Mouse (Mus musculus): ENCODE measurements around the gene Tef.

Gene Tef

DNA sequence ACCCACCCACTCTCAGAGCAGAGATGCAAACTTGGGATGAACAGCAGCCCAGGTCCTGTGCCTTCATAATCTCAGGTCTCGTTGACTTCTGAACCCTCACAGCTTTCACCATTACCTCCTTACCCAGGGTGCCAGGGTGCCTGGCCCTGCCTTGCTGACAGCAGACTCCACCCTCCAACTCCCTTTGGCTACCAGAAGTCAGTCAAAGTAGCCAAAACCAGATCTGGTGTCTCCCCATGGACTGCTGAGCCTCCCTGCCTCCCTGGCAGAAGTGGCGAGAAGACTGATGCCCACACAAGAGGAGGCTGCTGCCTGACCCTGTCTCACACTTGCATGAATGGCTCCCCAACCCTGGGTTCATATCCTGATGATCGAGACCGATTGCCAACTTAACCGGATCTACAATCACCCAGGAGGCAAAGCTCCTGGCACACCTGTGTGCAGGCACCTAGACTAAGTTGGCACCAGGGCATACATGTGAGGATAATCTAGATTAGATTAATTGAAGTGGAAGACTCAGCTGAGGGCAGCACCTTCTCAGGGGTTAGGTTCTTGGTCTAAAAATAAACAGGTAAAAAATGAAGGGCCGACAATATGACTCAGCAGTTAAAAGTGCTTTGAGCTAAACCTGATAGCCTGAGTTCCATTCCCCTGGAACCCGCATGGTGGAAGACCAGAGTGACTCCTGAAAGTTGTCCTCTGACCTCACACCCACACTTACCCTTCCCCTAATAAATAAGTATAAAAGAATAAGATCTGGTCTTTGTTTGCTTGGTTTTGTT, 26.4 kb downstream of the Tef start:
- DNase-seq (ENCODE audit: low spot score in 2 of 2) = no peak

DNA sequence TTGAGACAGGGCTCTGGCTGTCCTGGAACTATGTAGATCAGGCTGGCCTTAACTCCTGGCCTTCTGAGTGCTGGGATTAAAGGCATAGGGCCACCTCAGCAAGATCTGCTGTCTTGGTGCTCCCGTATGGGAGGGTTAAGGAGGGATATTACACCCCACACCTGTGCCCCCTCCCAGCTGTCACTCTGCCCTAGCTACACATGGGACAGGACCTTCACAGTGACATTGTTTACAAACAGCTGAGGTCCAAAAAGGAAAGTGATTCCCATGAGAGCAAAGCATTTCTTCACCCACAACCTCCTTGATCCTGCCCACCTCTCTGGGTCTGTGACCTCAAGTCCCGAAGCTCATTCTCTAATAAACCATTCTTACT, 27.0 kb downstream of the Tef start:
- no peak for DNase-seq (ENCODE audit: low spot score in 2 of 2)

DNA sequence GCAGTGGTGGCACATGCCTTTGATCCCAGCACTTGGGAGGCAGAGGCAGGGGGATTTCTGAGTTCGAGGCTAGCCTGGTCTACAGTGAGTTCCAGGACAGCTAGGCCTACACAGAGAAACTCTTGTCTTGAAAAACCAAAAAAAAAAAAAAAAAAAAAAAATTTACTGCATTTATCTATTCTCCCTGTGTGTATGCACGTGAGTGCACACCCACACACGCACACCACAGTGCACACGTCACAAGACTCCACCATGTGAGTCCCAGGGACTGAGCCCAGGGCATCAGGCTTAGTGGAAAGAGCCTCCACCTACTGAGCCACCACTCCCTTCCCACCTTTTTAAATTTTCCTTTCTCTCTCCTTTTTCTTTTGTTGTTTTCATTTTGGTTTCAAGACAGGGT, 28.3 kb downstream of the Tef start:
- DNase-seq (ENCODE audit: low spot score in 2 of 2) = no peak

DNA sequence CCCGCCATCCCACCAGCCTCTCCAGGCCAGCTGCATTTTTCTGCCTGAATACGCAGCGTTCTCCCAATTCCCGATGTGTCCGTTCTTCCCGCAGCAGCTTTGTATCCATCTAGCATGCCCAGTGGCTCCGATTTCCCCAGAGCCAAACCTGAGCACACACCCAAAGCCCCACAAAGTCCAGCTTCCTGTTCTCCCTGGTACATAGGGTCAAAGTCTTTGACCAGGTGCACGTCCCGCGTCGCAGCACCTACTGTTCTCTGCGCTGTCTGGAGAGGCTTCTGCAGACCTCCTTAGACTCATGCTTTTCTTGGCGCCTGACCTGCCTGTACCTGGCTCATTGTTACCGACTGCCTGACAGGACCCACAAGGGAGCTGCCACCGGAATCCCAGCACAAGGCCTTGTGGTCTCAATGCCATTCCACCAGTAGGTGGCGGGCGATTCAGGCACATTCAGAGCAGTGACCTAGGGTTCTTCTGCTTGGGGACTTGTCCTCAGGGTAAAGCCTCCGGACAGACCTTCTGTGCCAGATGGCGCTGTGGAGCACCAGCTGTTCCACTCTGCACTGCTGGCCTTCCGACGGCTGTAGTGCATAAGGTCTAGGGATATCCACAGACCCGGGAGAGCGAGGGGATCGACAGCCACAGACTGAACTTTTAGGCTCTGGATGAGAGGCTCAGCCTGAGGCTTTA, 29.1 kb downstream of the Tef start:
- DNase-seq (ENCODE audit: low spot score in 2 of 2) = peak; percentile 90 to 92

DNA sequence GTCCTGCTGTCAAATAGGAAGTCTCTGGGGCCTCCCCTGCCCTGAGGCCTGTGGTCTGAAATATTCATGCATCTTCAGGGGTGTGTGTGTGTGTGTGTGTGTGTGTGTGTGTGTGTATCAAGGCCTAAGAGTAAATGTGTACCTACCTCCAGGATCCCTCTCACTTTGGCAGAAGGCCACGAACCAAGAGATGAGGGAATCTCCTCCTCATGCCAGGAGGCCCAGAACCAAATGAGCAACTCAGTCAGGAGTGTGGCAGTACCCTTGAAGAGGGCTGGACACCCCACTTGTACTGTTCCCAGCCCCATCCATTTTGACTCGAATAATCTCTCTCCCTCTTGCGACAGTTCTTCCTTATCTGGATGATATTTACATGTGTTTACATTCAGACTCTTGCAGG, 30.0 kb downstream of the Tef start:
- DNase-seq (ENCODE audit: low spot score in 2 of 2) = no peak

DNA sequence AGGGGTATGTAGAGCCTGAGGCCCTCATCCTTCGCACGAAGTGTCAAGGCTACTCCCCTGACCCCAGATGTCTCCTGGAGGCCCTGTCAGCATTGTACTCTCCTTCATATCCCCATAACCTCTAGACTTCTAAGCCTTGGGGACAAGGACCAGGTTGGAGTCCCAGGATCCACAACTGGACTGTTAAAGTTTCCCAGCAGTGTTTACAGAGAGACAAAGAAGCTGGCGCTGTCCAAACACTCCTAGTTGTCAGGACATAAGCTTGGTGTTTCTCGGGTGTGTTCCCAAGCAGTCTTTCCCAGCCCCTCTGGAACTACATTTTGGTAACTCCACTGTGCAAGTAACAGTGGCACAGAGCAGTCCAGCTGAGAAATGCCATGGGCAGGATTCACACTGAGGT, 31.3 kb downstream of the Tef start:
- DNase-seq (ENCODE audit: low spot score in 2 of 2) = no peak

DNA sequence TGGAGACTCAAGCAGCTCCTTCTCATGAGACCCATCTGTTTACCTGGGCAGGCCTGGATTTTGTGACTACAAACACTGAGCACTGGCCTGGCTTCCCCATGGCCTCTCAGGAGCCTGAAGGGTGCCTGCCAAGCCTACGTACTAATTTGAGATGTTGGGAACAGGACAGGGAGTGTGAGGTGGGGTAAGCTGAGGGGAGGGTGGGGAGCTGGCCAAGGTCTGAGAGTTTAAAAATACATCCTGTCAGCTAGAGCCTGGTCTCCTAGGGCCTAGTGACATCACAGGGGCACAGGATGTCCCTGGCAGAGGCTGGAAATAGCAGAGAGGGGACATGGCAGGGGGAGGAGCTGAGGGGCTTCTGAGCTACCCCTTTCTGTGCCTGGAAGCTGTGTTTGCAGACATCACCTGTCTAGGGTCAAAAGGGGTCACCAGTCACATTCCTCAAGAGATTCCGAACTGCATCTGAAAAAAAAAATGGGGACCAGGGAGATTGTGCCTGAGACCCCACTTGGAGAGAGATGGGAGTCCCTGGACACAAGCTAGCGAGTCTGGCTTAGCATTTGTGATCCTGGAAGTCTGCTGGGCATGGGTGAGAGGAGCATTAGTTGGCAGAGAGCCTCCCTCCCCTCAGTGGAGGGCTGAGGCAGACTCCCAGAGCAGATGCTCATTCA, 32.1 kb downstream of the Tef start:
- DNase-seq (ENCODE audit: low spot score in 2 of 2) = no peak

DNA sequence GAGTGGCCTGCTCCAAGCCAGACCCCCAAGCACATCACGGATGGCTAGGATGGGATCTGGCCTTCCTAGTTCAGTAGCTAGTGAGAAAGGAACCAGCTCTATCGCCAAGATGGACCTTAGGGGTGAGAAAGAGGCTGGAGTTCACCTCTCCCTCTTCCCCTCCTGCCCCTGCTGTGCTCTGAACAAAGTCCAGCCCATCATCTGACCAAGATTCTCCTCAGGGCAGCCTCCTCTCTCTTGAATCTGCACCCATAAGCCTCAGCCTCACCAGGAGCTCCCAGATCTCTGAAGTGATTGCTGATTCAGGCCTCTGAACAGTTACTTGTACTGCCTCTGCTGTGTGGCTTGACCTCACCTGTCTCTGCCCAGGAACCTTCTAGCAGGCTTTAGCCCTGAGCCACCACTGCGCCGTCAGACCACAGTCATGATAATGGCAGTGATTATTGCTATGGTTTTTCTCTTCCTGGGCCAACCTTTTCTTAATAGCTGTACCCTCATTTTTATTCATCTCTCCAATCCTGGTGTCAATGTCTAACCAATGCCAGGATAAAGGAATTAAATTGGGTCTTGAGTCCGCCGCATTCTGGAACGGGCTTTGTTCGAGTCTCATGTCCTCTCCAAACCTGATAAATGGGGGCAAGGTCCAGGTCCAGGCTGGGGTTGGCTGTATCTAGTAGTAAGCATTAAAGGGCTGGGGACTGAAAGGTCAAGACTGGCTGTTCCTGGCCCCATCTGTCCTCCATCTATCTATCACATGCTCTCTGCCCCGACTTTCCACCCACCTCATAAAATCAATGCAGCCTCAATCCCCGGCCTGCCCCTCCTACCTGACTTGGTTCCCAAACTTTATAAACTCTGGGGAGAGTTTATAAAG, 33.0 kb downstream of the Tef start:
- no peak for DNase-seq (ENCODE audit: low spot score in 2 of 2)

DNA sequence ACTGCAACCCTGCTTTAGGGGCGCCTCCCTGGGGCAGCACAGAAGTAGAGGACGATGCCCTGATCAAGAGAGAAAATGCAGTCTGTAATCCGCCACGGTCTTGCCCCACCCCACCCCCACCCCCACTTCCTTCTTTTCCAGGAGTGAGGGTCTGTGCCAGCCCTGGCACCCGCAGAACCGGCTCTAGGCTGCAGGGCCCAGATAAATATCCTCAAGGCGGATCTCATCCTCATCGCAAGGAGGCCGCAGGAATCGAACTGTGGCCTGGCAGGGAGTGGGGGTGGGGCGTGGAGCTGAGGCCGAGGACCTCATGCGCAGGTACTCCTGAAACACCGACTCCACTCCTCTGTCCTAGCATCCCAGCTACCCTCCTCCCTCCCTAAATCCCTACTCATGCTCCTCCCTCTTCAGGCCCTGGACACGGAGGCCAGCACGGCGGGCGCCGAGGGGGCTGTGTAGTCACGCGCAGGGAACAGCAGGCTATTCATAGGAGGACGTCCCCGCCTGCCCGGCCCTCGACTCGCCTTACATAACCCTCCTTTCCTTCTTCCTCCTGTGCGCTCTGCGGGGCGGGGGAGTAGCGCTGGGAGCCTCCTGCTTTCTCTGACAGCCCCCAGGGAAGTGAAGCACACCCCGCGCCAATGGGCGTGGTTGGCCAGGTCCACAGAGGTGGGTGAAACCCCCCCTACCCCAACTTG, 34.1 kb downstream of the Tef start:
- DNase-seq (ENCODE audit: low spot score in 2 of 2) = peak; percentile 90 to 92

DNA sequence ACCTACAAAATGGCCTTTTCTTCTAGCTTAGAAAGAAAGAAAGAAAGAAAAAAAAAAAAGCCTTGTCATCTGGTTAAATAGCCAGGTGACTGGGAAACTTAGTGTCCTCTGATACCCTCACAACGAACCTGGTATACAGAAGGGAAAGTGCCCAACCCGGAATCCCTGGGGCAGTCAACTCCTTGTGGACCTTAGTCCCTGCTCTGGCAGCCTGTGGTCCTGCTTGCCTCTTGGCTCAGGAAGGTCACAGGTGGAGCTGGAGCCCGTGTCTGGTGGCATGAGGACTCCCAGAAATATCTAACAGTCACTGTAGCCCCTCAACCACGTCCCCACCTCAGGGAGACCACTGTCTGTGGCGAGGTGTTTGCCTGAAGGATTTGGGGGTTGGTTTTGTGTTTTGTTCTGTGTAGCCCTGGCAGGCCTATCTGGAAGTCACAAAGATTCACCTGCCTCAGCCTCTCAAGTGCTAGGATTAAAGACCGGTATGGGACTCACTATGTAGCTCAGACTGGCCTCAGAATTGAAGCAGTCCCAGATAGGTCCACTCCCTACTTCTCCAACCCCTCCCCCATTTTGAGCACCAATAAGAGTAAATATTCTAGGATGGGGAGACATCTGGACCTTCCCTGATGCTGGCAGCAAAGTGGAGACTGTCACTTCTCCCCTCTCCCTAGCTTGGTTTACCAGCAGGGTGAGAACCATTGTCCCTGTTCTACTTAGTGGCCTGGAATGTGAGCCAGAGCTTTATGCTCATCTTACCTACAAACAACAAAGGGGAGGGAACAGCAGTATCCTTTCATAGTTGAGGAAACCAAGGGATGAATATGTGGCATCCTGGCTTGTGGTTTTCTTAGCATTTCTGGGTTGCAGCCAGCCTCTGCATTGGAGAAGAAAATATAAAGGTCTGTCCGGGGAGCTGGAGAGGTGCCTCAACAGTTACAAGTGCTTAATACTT, 35.0 kb downstream of the Tef start:
- no peak for DNase-seq (ENCODE audit: low spot score in 2 of 2)

DNA sequence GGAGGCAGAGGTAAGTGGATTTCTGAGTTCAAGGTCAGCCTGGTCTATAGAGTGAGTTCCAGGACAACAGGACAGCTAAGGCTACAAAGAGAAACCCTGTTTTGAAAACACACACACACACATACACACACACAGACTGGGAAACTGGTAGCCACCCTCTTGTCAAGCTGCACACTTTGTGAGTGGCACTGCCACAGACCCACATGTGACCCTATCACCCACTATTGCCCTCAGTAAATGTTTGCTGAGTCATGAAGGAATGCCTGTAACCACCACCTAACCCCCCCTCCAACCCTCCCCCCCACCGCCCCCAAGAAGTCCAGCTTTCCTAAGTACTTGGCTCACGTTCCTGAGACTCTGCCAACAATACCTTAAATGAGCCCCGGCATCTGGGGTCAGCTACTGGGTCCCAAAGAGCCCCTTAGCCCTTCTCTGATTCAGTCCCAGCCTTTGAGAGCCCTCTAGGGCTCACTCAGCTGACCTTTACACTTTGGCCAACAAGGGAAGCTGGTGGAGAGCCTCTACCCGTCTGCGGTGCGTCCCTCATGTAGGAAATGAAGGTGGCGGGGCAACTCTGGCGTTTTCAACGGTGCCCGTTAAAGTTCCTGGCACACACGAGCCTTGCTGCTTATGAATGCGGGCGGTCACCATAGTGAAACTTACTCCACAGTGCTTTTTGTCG, 36.5 kb downstream of the Tef start:
- no peak for DNase-seq (ENCODE audit: low spot score in 2 of 2)

DNA sequence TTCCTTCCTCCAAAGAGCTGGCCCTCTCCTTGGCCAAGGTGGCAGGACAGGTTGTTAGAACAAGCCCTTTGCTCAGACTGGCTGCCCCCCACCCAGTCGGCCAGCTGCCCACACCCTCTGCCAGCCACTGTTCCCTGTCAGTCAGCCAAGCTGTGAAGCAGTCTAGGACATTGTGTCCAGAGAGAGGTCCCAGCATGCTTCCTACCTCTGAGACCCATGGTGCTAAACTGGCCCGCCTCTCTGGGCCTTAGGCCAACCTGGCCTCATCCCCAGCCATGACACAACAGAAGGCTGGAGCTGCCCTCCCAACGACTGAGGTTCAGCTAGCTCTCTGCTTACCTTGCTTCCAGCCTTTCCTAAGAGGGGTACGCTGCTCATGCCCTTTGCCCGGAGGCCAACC, 37.4 kb downstream of the Tef start:
- peak; percentile 85 to 86 for DNase-seq (ENCODE audit: low spot score in 2 of 2)

DNA sequence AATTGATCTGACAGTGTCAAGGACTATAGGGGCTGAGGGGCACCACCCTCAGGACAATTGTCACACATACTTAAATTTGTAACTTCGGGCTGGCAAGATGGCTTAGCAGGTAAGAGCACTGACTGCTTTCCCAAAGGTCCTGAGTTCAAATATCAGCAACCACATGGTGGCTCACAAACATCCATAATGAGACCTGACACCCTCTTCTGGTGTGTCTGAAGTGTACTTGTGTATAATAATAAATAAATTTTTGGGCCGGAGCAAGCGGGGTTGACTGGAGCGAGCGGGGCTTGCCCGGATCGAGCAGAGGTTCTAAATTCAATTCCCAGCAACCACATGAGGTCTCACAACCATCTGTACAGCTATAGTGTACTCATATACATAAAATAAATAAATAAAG, 38.1 kb downstream of the Tef start:
- no peak for DNase-seq (ENCODE audit: low spot score in 2 of 2)

DNA sequence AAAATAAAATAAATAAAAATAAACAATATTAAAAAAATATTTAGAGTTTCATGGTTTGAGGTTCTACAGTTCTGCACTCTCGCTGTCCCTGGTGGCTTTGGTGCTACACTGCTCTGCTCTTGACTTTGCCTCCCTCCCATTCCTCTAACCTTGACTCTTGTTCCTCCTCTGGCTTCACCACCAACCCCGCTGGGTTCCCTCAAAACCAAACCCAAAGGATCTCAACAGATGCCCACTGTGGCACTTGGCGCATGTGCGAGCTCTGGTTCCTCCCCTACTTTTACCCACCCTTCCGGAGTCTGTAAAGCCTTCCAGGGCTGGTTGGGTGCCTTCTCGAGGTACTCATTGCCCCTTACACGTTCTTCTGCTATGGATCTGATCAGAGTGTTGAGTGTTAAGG, 40.1 kb downstream of the Tef start:
- no peak for DNase-seq (ENCODE audit: low spot score in 2 of 2)

DNA sequence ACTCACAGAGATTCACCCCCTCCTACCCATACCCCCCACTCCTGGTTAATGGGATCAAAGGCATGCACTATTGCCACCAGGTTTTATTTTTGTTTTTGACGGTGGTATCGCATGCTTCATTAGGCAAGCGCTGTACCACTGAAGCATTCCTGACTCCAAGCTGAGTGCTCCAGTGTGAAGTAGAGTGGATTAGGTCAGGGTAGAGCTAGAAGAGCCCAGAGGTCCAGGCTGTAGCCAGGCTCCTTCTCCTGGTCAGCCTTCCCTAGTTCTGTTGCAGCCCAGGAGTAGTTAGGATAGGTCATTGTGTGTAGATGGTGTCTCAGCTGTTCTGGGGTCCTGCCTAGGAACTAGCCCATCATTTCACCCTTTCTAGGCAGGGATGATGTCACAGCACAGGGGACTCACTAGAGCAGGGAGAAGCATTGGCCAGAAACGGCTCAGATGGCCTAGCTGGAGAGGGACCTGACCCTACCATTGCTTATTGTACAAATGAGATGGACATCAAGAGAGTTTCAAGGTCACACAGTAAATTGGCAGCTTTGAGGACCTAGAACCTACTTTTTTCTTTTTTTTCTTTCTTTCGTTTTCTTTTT, 42.9 kb downstream of the Tef start:
- DNase-seq (ENCODE audit: low spot score in 2 of 2) = no peak

DNA sequence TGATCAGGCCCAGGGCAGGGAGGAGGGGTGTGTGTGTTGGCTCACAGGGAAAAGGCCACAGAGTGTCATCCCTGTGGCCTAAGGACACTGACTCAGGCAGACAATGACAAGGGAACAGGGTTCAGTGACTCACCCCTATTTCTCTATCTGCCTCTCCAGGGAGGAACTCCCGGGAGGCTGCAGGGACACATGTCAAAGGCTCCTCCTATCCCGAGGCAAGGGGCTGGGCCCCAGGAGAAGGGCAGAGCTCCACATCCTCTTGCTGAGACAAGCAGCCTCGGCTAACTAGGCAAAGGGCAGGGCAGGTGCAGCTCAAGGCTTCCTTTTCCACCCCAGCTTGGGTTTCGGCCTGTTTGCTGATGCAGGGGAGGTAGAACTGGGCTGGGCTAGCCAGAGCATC, 43.5 kb downstream of the Tef start:
- no peak for DNase-seq (ENCODE audit: low spot score in 2 of 2)

DNA sequence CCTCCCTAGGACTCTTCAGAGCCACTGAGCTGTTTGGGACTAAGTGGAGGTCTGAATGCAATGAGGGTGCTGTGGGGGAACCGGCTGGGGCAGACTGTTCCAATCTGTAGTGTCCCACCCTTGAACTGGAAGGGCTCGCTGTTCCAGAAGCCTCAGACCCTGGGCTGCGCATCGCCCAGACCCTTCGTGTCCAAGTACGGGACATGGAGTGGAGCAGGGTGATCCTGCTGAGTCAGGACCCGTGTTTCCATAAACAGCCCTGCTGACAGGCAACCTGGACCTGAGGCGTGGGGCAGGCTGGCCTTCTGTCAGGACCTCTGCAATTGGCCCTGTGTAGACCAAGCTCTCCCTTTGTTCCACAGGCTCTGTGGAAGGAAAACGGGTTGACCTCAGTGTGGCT, 44.5 kb downstream of the Tef start:
- DNase-seq (ENCODE audit: low spot score in 2 of 2) = no peak

DNA sequence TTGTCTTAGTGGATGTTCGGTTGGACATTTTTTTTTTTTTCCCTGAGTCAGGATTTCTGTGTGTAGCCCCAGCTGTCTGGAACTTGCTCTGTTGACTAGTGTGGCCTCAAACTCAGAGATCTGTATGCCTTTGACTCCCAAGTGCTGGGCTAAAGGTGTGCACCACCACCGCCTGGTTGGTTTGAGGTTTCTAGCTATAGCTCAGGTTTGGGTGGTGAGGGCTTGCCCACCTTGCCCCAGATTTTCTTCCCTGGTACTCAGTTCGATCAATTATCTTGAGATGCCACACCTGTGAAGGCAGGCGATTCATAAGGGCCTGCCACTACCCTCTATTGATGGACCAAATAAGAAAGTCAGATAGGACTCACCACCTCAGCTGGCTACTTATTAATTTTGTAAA, 44.9 kb downstream of the Tef start:
- DNase-seq (ENCODE audit: low spot score in 2 of 2) = no peak

DNA sequence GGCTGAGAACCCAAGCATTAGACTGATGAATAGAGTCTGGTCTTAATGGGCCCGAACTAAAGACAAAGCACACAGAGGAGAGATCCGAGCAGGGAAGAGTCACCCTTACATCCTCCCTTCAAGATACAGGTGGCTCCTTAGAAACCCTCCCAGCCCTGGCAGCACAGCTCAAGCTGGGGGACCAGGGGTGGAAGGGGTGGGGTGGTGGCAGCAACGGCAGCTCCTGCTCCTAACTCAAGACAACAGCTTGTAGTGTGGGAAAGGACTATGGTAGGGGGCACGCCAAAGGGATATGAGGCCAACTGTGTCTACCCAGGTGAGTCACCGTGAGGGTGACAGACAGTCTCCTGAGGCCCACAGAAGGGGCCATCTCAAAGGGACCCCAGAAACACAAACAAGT, 45.6 kb downstream of the Tef start:
- no peak for DNase-seq (ENCODE audit: low spot score in 2 of 2)

Measured in right cerebral cortex, postnatal 10 days (tissue).